Mouse (Mus musculus): ENCODE results near the gene Dlgap1. TPM values are rescaled to one million over a fixed set of nuclear protein-coding genes. Genes with fewer than 3 reads are reported as not detected.

Gene Dlgap1
- total RNA-seq, 2 experiments from 2014 or later = 539 to 547 TPM

GRCm38 (mm10) chr17:70663992-70664391 is 695.1 kb downstream of the Dlgap1 start:
- TF ChIP-seq CTCF (conservative IDR thresholded peaks at IDR 0.05) = no peak

GRCm38 (mm10) chr17:70664484-70665040 is 695.7 kb downstream of the Dlgap1 start:
- no peak for TF ChIP-seq CTCF (conservative IDR thresholded peaks at IDR 0.05)
- Histone ChIP-seq H3K4me3 (no peak overlapping the region), H3K27ac (peak overlapping the region; percentile 32; the same call in 1 of the 2 replicates)
- no peak for DNase-seq (ENCODE audit: low spot score in 2 of 2)

More at GRCm38 (mm10) chr17:70663992-70664391, 695.1 kb downstream of the Dlgap1 start:
- Histone ChIP-seq H3K27ac (no peak overlapping the region), H3K4me3 (no peak overlapping the region)
- no peak for DNase-seq (ENCODE audit: low spot score in 2 of 2)

- peak; percentile 49 to 71 for DNase-seq (ENCODE audit: low spot score in 2 of 2)
- no peak for TF ChIP-seq CTCF (conservative IDR thresholded peaks at IDR 0.05)
- Histone ChIP-seq H3K27ac (peak overlapping the region; percentile 81), H3K4me3 (no peak overlapping the region)
Observed at GRCm38 (mm10) chr17:70673985-70674384, 705.1 kb downstream of the Dlgap1 start.

- TF ChIP-seq CTCF (conservative IDR thresholded peaks at IDR 0.05) = no peak
- Histone ChIP-seq H3K4me3 (no peak overlapping the region), H3K27ac (peak overlapping the region; percentile 59; the same call in 1 of the 2 replicates)
- DNase-seq (ENCODE audit: low spot score in 2 of 2) = no peak
Observed at GRCm38 (mm10) chr17:70676522-70676921, 707.6 kb downstream of the Dlgap1 start.

- peak overlapping the region; percentile 79 for H3K27ac ChIP-seq
- peak; percentile 75 to 89 for DNase-seq (ENCODE audit: low spot score in 2 of 2)
Observed at GRCm38 (mm10) chr17:70683561-70684167, 714.8 kb downstream of the Dlgap1 start.

GRCm38 (mm10) chr17:70690174-70690573 is 721.3 kb downstream of the Dlgap1 start:
- no peak for TF ChIP-seq CTCF (conservative IDR thresholded peaks at IDR 0.05)
- no peak for DNase-seq (ENCODE audit: low spot score in 2 of 2)
- Histone ChIP-seq H3K4me3 (no peak overlapping the region), H3K27ac (peak overlapping the region; percentile 52; the same call in 1 of the 2 replicates)

More at GRCm38 (mm10) chr17:70683561-70684167, 714.8 kb downstream of the Dlgap1 start:
- peak; percentile 96 for TF ChIP-seq CTCF (conservative IDR thresholded peaks at IDR 0.05)
- H3K4me3 ChIP-seq = no peak overlapping the region

- DNase-seq (ENCODE audit: low spot score in 2 of 2) = no peak
- H3K4me3 ChIP-seq = no peak overlapping the region
- peak overlapping the region; percentile 52; the same call in 1 of the 2 replicates for H3K27ac ChIP-seq
- TF ChIP-seq CTCF (conservative IDR thresholded peaks at IDR 0.05) = no peak
Observed at GRCm38 (mm10) chr17:70690598-70690997, 721.7 kb downstream of the Dlgap1 start.

GRCm38 (mm10) chr17:70706976-70707818 is 738.3 kb downstream of the Dlgap1 start:
- Histone ChIP-seq H3K27ac (peak overlapping the region; percentile 53; the same call in 1 of the 2 replicates), H3K4me3 (peak overlapping the region; percentile 37)
- peak; percentile 94 for TF ChIP-seq CTCF (conservative IDR thresholded peaks at IDR 0.05)
- peak; percentile 83 to 84 for DNase-seq (ENCODE audit: low spot score in 2 of 2)

GRCm38 (mm10) chr17:70707819-70708140 is 738.9 kb downstream of the Dlgap1 start:
- DNase-seq (ENCODE audit: low spot score in 2 of 2) = no peak
- TF ChIP-seq CTCF (conservative IDR thresholded peaks at IDR 0.05) = no peak
- Histone ChIP-seq H3K4me3 (no peak overlapping the region), H3K27ac (peak overlapping the region; percentile 53; the same call in 1 of the 2 replicates)

- no peak for DNase-seq (ENCODE audit: low spot score in 2 of 2)
- H3K27ac ChIP-seq = no peak overlapping the region
- H3K4me3 ChIP-seq = no peak overlapping the region
- TF ChIP-seq CTCF (conservative IDR thresholded peaks at IDR 0.05) = no peak
Observed at GRCm38 (mm10) chr17:70709545-70709944, 740.7 kb downstream of the Dlgap1 start.

- H3K27ac ChIP-seq = peak overlapping the region; percentile 32; the same call in 1 of the 2 replicates
- no peak for TF ChIP-seq CTCF (conservative IDR thresholded peaks at IDR 0.05)
Observed at GRCm38 (mm10) chr17:70713470-70713869, 744.6 kb downstream of the Dlgap1 start.

GRCm38 (mm10) chr17:70719684-70720324 is 750.9 kb downstream of the Dlgap1 start:
- DNase-seq (ENCODE audit: low spot score in 2 of 2) = no peak
- no peak overlapping the region for H3K4me3 ChIP-seq
- no peak overlapping the region for H3K27ac ChIP-seq
- no peak for TF ChIP-seq CTCF (conservative IDR thresholded peaks at IDR 0.05)

More at GRCm38 (mm10) chr17:70713470-70713869, 744.6 kb downstream of the Dlgap1 start:
- no peak for DNase-seq (ENCODE audit: low spot score in 2 of 2)
- no peak overlapping the region for H3K4me3 ChIP-seq
